ENCODE assay signal across 8 mouse cellular contexts in the genomic region with DNA sequence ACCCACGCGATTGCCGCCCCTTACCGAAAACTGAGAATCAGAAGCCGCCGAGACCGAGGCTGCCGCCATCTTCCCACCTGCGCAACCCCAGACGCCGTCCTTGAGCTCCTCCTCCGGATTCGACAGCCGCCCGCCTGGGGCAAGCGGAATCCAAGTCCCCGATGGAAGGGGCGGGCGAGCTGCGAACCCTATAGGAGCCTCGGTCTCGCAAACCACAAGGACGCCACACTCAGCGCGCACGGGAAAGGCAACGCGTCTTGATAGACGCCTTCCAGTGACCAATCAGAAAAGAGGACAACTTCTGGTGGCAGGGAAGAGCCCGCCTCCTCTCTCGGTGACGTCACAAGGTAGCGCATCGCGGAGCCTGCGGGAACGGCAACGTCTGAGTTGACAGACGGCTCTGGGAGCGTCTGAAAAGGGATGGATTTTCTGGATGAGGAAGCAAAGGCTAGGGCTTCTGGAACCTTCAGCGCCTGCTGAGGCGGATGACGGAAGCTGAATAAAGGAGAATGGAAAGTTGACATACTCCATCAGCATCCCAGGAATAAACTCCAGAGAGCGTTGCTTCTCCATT. TPM values are rescaled to one million over a fixed set of nuclear protein-coding genes. Genes with fewer than 3 reads are reported as not detected.
DNase-seq lines count a peak whose midpoint lies in the region; ATAC-seq lines count a peak whose summit lies in the region.

A gene (minus strand): TSS at position 276 of the 574 bp plus-strand sequence.

- H3K4me1 ChIP-seq in hindbrain, embryonic 12.5 days, result peaks cover 22% of the 10 kb centered on the region

- H3K36me3 ChIP-seq in hindbrain, embryonic 12.5 days, result peaks cover 20% of the 10 kb centered on the region

- no peaks in the 10 kb centered on the region for H3K27me3 ChIP-seq in hindbrain, embryonic 12.5 days

- H3K4me3 ChIP-seq in hindbrain, embryonic 12.5 days, result peak within 1 kb of the TSS; percentile 90

- peak within 1 kb of the TSS; percentile 91 for H3K9ac ChIP-seq in hindbrain, embryonic 12.5 days

- H3K27ac ChIP-seq in hindbrain, embryonic 12.5 days, result peak within 1 kb of the TSS; percentile 98

- peak; percentile 96 for ATAC-seq in hindbrain, embryonic 12.5 days (ENCODE audit: low FRiP score)

- no peaks in the 10 kb centered on the region for H3K9me3 ChIP-seq in hindbrain, embryonic 12.5 days (replicated peaks)

- under 1% methylated on average over 44 of the region's 44 CpGs for WGBS in hindbrain, embryonic 12.5 days

- peak within 1 kb of the TSS; percentile 87 for H3K4me2 ChIP-seq in hindbrain, embryonic 12.5 days (replicated peaks)

- DNase-seq in NIH3T3 (ENCODE audit: low read depth), result peak; percentile 98
- peak; percentile 97 for DNase-seq in cerebellum, postnatal 10 days
- peak; percentile 95 to 96 for DNase-seq in frontal cortex, postnatal 10 days (ENCODE audit: low spot score in 2 of 2)
- DNase-seq in layer of hippocampus, postnatal 14 days (ENCODE audit: low spot score in 2 of 2), result peak; percentile 97 to 98
- peak; percentile 94 for DNase-seq in lung, postnatal 14 days
- DNase-seq in retina, adult 2 months (ENCODE audit: low read depth, low spot score), result peak; percentile 97
- DNase-seq in thymus, postnatal 36 days, result peak; percentile 93 to 96

RNA-seq across cellular contexts. Expression of the gene that starts here (rescaled TPM):
- 55.1 and 55.3 TPM in 2 replicates for polyA plus RNA-seq in hindbrain, embryonic 12.5 days (2016; fragmentation: Nextera tagmentation; extraction: Ambion mirVana)
- 10 to 100 TPM; 16.3 to 19.5 TPM for total RNA-seq in layer of hippocampus, postnatal 14 days (2021)

Comparison
In these comparisons a context has a peak if more than half of its experiments do, and no peak if none do; other contexts are left out.
1. Peak in every context shown above with its lines: DNase-seq, ATAC-seq, H3K4me3 ChIP-seq and H3K27ac ChIP-seq.